Mouse (Mus musculus) cortical plate, adult 2 months (tissue): ENCODE results near the gene Pde4c. TPM values are rescaled to one million over a fixed set of nuclear protein-coding genes. Genes with fewer than 3 reads are reported as not detected.

Experiments used
- H3K27ac ChIP-seq: fragments of 200-500 bp; 2 replicates; pipeline ENCODE4 v1.5.1; 2012; ENCODE audit warnings: low read length, control low read depth, inconsistent platforms; ENCODE audit not compliant: insufficient read depth
- H3K4me1 ChIP-seq: fragments of 200-500 bp; 2 replicates; pipeline ENCODE4 v1.6.1; 2011; ENCODE audit warnings: low read length; ENCODE audit not compliant: control insufficient read depth, insufficient read depth
- H3K4me3 ChIP-seq: fragments of 200-500 bp; 2 replicates; pipeline ENCODE4 v1.5.1; 2011; ENCODE audit warnings: mild to moderate bottlenecking, low read length, control low read depth; ENCODE audit not compliant: insufficient read depth
- CTCF ChIP-seq: fragments of 200-500 bp; IDR thresholded peaks from 2 replicates; pipeline ENCODE4 v1.5.1; 2011; ENCODE audit warnings: mild to moderate bottlenecking, control low read depth, low read length; ENCODE audit not compliant: insufficient read depth; ENCODE audit errors: extremely low read depth
- POLR2A ChIP-seq: fragments of 200-500 bp; IDR thresholded peaks from 2 replicates; pipeline ENCODE4 v1.6.1; 2011; ENCODE audit warnings: mild to moderate bottlenecking, low read length, control low read depth; ENCODE audit not compliant: insufficient read depth; ENCODE audit errors: extremely low read depth
- polyA plus RNA-seq: library from polyadenylated mRNA; depleted of rRNA; stranded (reverse); fragments of >200 nt; gene quantifications from 2 replicates; pipeline ENCODE4 v1.2.3, GENCODE M21; 2012

Gene Pde4c
- polyA plus RNA-seq, 1 experiment: 4.8 TPM

- peaks cover 2% of the 10 kb centered on the region; the same call in 1 of the 2 replicates for H3K4me1 ChIP-seq
- H3K27ac ChIP-seq: no peak overlapping the region
- TF ChIP-seq POLR2A (no peak), CTCF (no peak)
- H3K4me3 ChIP-seq: no peak overlapping the region
These were observed 26.6 kb upstream of the Pde4c start for GRCm38 (mm10) chr8:70696946-70697345.

GRCm38 (mm10) chr8:70697366-70698250 is 25.9 kb upstream of the Pde4c start:
- Histone ChIP-seq H3K4me1 (peaks cover 2% of the 10 kb centered on the region; the same call in 1 of the 2 replicates), H3K4me3 (peak overlapping the region; percentile 91), H3K27ac (peak overlapping the region; percentile 89; the same call in 1 of the 2 replicates)
- TF ChIP-seq POLR2A (no peak), CTCF (no peak)

- peak within 1 kb of the TSS; percentile 91 for H3K4me3 ChIP-seq
- peaks cover 2% of the 10 kb centered on the region; the same call in 1 of the 2 replicates for H3K4me1 ChIP-seq
- H3K27ac ChIP-seq: peak within 1 kb of the TSS; percentile 100
- TF ChIP-seq POLR2A (peak; percentile 87), CTCF (no peak)
These were observed 25.0 kb upstream of the Pde4c start, which contains the start of gene Jund for GRCm38 (mm10) chr8:70698310-70699109. Gene Jund, plus strand, starts transcription at chr8:70698949.

GRCm38 (mm10) chr8:70699116-70699833 is 24.2 kb upstream of the Pde4c start:
- H3K27ac ChIP-seq: peak overlapping the region; percentile 100
- TF ChIP-seq POLR2A (no peak), CTCF (no peak)
- peak overlapping the region; percentile 91 for H3K4me3 ChIP-seq
- peaks cover 2% of the 10 kb centered on the region; the same call in 1 of the 2 replicates for H3K4me1 ChIP-seq

- H3K27ac ChIP-seq: peak overlapping the region; percentile 100
- H3K4me3 ChIP-seq: peak overlapping the region; percentile 91
- peaks cover 2% of the 10 kb centered on the region; the same call in 1 of the 2 replicates for H3K4me1 ChIP-seq
- TF ChIP-seq CTCF (no peak), POLR2A (peak; percentile 87)
These were observed 23.5 kb upstream of the Pde4c start for GRCm38 (mm10) chr8:70699834-70700554.

- peak overlapping the region; percentile 91 for H3K4me3 ChIP-seq
- peaks cover 2% of the 10 kb centered on the region; the same call in 1 of the 2 replicates for H3K4me1 ChIP-seq
- TF ChIP-seq CTCF (peak; percentile 56), POLR2A (peak; percentile 64; the same call in 1 of the 2 replicates)
- H3K27ac ChIP-seq: peak overlapping the region; percentile 4; the same call in 1 of the 2 replicates
These were observed 23.0 kb upstream of the Pde4c start for GRCm38 (mm10) chr8:70700555-70700922.

GRCm38 (mm10) chr8:70701048-70701981 is 22.2 kb upstream of the Pde4c start:
- peaks cover 2% of the 10 kb centered on the region; the same call in 1 of the 2 replicates for H3K4me1 ChIP-seq
- TF ChIP-seq POLR2A (no peak), CTCF (no peak)
- peak overlapping the region; percentile 91 for H3K4me3 ChIP-seq
- H3K27ac ChIP-seq: peak overlapping the region; percentile 4; the same call in 1 of the 2 replicates
